Mouse (Mus musculus) small intestine, adult 2 months (tissue): ENCODE measurements around the gene Ehd4. TPM values are rescaled to one million over a fixed set of nuclear protein-coding genes. Genes with fewer than 3 reads are reported as not detected.

ENCODE experiments used
- H3K27ac ChIP-seq: fragments of 200-500 bp; 2 replicates; pipeline ENCODE4 v1.5.1; 2012; ENCODE audit warnings: low read depth, low read length, control low read depth, inconsistent platforms; ENCODE audit not compliant: insufficient read depth
- H3K27me3 ChIP-seq: fragments of 200-500 bp; 2 replicates; pipeline ENCODE4 v1.6.1; 2012; ENCODE audit warnings: mild to moderate bottlenecking, moderate library complexity, low read length, inconsistent platforms; ENCODE audit not compliant: control insufficient read depth, insufficient read depth
- H3K36me3 ChIP-seq: fragments of 200-500 bp; 2 replicates; pipeline ENCODE4 v1.6.1; 2012; ENCODE audit warnings: mild to moderate bottlenecking, low read length, control low read depth, inconsistent platforms; ENCODE audit not compliant: control insufficient read depth, insufficient read depth
- H3K4me1 ChIP-seq: fragments of 200-500 bp; 2 replicates; pipeline ENCODE4 v1.6.1; 2012; ENCODE audit warnings: low read length, inconsistent platforms, mixed read lengths; ENCODE audit not compliant: control insufficient read depth, insufficient read depth, insufficient read length
- H3K4me3 ChIP-seq: fragments of 200-500 bp; 2 replicates; pipeline ENCODE4 v1.5.1; 2012; ENCODE audit warnings: low read depth, mild to moderate bottlenecking, control low read depth, inconsistent platforms, low read length, moderate library complexity
- CTCF ChIP-seq: fragments of 200-500 bp; IDR thresholded peaks from 2 replicates; pipeline ENCODE4 v1.5.1; 2012; ENCODE audit warnings: low read depth, mild to moderate bottlenecking, control low read depth, inconsistent platforms, low read length, moderate library complexity, mixed read lengths; ENCODE audit not compliant: insufficient replicate concordance, insufficient read length; ENCODE audit errors: extremely low read depth
- POLR2A ChIP-seq: fragments of 200-500 bp; IDR thresholded peaks from 2 replicates; pipeline ENCODE4 v1.6.1; 2012; ENCODE audit warnings: low read depth, mild to moderate bottlenecking, control low read depth, inconsistent platforms, low read length, moderate library complexity
- WGBS: fragments of 180-500 bp; shearing (Covaris S2); methylation state at CpG from one replicate; pipeline ENCODE4 v1.1.7; 2018; 5-methylcytosine and 5-hydroxymethylcytosine counted together
- polyA plus RNA-seq: library from polyadenylated mRNA; depleted of rRNA; stranded (reverse); fragments of >200 nt; gene quantifications from 2 replicates; pipeline ENCODE4 v1.2.3, GENCODE M21; 2012; rRNA removed

Gene Ehd4
- polyA plus RNA-seq, 1 experiment: 30.7 TPM

GRCm38 (mm10) chr2:120040991-120041390 lies 113.4 kb downstream of the Ehd4 start:
- TF ChIP-seq CTCF: no peak
- TF ChIP-seq POLR2A: no peak
- peaks cover 8% of the 10 kb centered on the region for H3K36me3 ChIP-seq
- H3K4me1 ChIP-seq: no peaks in the 10 kb centered on the region
- H3K4me3 ChIP-seq: no peak overlapping the region
- no peaks in the 10 kb centered on the region for H3K27me3 ChIP-seq
- 79% methylated on average over 5 of the region's 5 CpGs for WGBS
- H3K27ac ChIP-seq: no peak overlapping the region

Other genes starting within 250 kb of the Ehd4 start
- gene Mapkbp1, start 181.9 kb downstream of the Ehd4 start, polyA plus RNA-seq: 3.6 and 15.9 TPM in 2 replicates
- 1.3 and 6.8 TPM in 2 replicates for gene Jmjd7, start 127.1 kb downstream of the Ehd4 start, polyA plus RNA-seq
- 1.1 and 2.8 TPM in 2 replicates for gene Gm28042, start 127.1 kb downstream of the Ehd4 start, polyA plus RNA-seq
- 0.74 and 3.3 TPM in 2 replicates for gene Pla2g4b, start 121.2 kb downstream of the Ehd4 start, polyA plus RNA-seq
- gene Pla2g4e, start 90.7 kb upstream of the Ehd4 start, polyA plus RNA-seq: 0.03 and 0.67 TPM in 2 replicates
- gene Pla2g4d, start 134.6 kb upstream of the Ehd4 start, polyA plus RNA-seq: not detected in 2 replicates
- gene Pla2g4f, start 159.6 kb upstream of the Ehd4 start, polyA plus RNA-seq: 0.08 and 0.34 TPM in 2 replicates
- gene Vps39, start 198.5 kb upstream of the Ehd4 start, polyA plus RNA-seq: 8.1 and 12.8 TPM in 2 replicates
- 4.6 and 10.5 TPM in 2 replicates for gene Ganc, start 249.3 kb upstream of the Ehd4 start, polyA plus RNA-seq
- gene Tmem87a, start 249.5 kb upstream of the Ehd4 start, polyA plus RNA-seq: 1.4 and 2.7 TPM in 2 replicates